10 mouse cellular contexts compared by ENCODE assay signal in genomic region chr5:67101793-67102600, GRCm38 (mm10). TPM values are rescaled to one million over a fixed set of nuclear protein-coding genes. Genes with fewer than 3 reads are reported as not detected.
DNase-seq lines count a peak whose midpoint lies in the region; ATAC-seq and TF ChIP-seq lines count a peak whose summit lies in the region.
"Had no signal": no experiment of that assay in that cellular context is flagged by ENCODE, and none has a peak within 500 bp of the region (broad histone marks: within the 10 kb centered on the region; RNA-seq: fewer than 3 reads in every experiment).

No protein-coding gene starts in this region.

- no peak for DNase-seq in heart, adult 18-20 months
- DNase-seq in liver, embryonic 14.5 days (ENCODE audit: low read depth in 3 of 3, low spot score in 3 of 3): no peak
- no peak for DNase-seq in adrenal gland, postnatal 25 days
- no peak for DNase-seq in frontal cortex, postnatal 14 days (ENCODE audit: low spot score in 2 of 2)
- no peak for DNase-seq in heart, embryonic 10.5 days (ENCODE audit: low spot score)

- TF ChIP-seq CTCF in ES-Bruce4 (IDR thresholded peaks at IDR 0.05; ENCODE audit: low read depth, low read length): peak; percentile 40
- peak; percentile 24; the same call in 1 of the 2 replicates for TF ChIP-seq CTCF in liver, embryonic 14.5 days (IDR thresholded peaks at IDR 0.05; ENCODE audit: low read depth)

- WGBS in heart, embryonic 16.5 days: 4% methylated on average over 28 of the region's 28 CpGs
- 1% methylated on average over 28 of the region's 28 CpGs for WGBS in forebrain, embryonic 12.5 days
- WGBS in liver, embryonic 14.5 days (ENCODE audit: insufficient replicate concordance): 4% methylated on average over 28 of the region's 28 CpGs
- 4% methylated on average over 28 of the region's 28 CpGs for WGBS in heart, embryonic 10.5 days

- no peaks in the 10 kb centered on the region for H3K4me1 ChIP-seq in heart, embryonic 16.5 days (ENCODE audit: control insufficient read depth, insufficient read depth, low read length)
- H3K4me1 ChIP-seq in ES-Bruce4 (ENCODE audit: control insufficient read depth, insufficient read depth, low read length): no peaks in the 10 kb centered on the region
- H3K4me1 ChIP-seq in forebrain, embryonic 12.5 days: peaks cover 6% of the 10 kb centered on the region; the same call in 1 of the 2 replicates
- H3K4me1 ChIP-seq in liver, embryonic 14.5 days (replicated peaks; ENCODE audit: control insufficient read depth in 2 of 2, insufficient read depth in 2 of 2, low read length in 1 of 2): no peaks in the 10 kb centered on the region
- peaks cover 3% of the 10 kb centered on the region; the same call in 1 of the 2 replicates for H3K4me1 ChIP-seq in heart, embryonic 10.5 days

- H3K4me3 ChIP-seq in heart, embryonic 16.5 days (ENCODE audit: low read length): no peak overlapping the region
- H3K4me3 ChIP-seq in ES-Bruce4 (ENCODE audit: low read depth, low read length): no peak overlapping the region
- no peak overlapping the region for H3K4me3 ChIP-seq in forebrain, embryonic 12.5 days (replicated peaks)
- H3K4me3 ChIP-seq in liver, embryonic 14.5 days (ENCODE audit: insufficient read depth in 1 of 2, low read depth in 2 of 2, low read length in 2 of 2): no peak overlapping the region
- H3K4me3 ChIP-seq in heart, embryonic 10.5 days: no peak overlapping the region

- no peaks in the 10 kb centered on the region for H3K36me3 ChIP-seq in heart, embryonic 16.5 days (ENCODE audit: control insufficient read depth, insufficient read depth)
- H3K36me3 ChIP-seq in ES-Bruce4 (ENCODE audit: control insufficient read depth, insufficient read depth, low read length, poor library complexity, severe bottlenecking): no peaks in the 10 kb centered on the region
- H3K36me3 ChIP-seq in forebrain, embryonic 12.5 days (replicated peaks): no peaks in the 10 kb centered on the region
- no peaks in the 10 kb centered on the region for H3K36me3 ChIP-seq in liver, embryonic 14.5 days (replicated peaks; ENCODE audit: control insufficient read depth, insufficient read depth, low read depth)
- no peaks in the 10 kb centered on the region for H3K36me3 ChIP-seq in heart, embryonic 10.5 days

- ATAC-seq in heart, embryonic 16.5 days (replicated peaks; ENCODE audit: extremely low read depth, insufficient read depth, low FRiP score): peak; percentile 45; the same call in 1 of the 2 replicates
- ATAC-seq in forebrain, embryonic 12.5 days (ENCODE audit: low FRiP score): peak; percentile 68
- no peak for ATAC-seq in liver, embryonic 14.5 days (ENCODE audit: insufficient read depth)

- H3K4me2 ChIP-seq in heart, embryonic 16.5 days (ENCODE audit: low read depth, low read length): no peak overlapping the region
- peak overlapping the region; percentile 4; the same call in 1 of the 2 replicates for H3K4me2 ChIP-seq in forebrain, embryonic 12.5 days
- no peak overlapping the region for H3K4me2 ChIP-seq in liver, embryonic 14.5 days (ENCODE audit: low read depth)

- H3K9me3 ChIP-seq in heart, embryonic 16.5 days (replicated peaks; ENCODE audit: control insufficient read depth, low read length): no peaks in the 10 kb centered on the region
- H3K9me3 ChIP-seq in ES-Bruce4 (replicated peaks; ENCODE audit: control insufficient read depth, insufficient read depth, low read length, poor library complexity, severe bottlenecking): no peaks in the 10 kb centered on the region
- no peaks in the 10 kb centered on the region for H3K9me3 ChIP-seq in forebrain, embryonic 12.5 days
- no peaks in the 10 kb centered on the region for H3K9me3 ChIP-seq in liver, embryonic 14.5 days (ENCODE audit: control insufficient read depth, low read length)
- H3K9me3 ChIP-seq in heart, embryonic 10.5 days: no peaks in the 10 kb centered on the region

- no peak overlapping the region for H3K9ac ChIP-seq in heart, embryonic 16.5 days (ENCODE audit: low read length)
- H3K9ac ChIP-seq in ES-Bruce4 (ENCODE audit: low read depth, poor library complexity, severe bottlenecking): no peak overlapping the region
- no peak overlapping the region for H3K9ac ChIP-seq in forebrain, embryonic 12.5 days
- H3K9ac ChIP-seq in liver, embryonic 14.5 days (replicated peaks): no peak overlapping the region

- H3K27ac ChIP-seq in heart, embryonic 16.5 days (ENCODE audit: low read length): no peak overlapping the region
- no peak overlapping the region for H3K27ac ChIP-seq in ES-Bruce4 (ENCODE audit: insufficient read depth, low read length)
- H3K27ac ChIP-seq in forebrain, embryonic 12.5 days: no peak overlapping the region
- no peak overlapping the region for H3K27ac ChIP-seq in liver, embryonic 14.5 days
- no peak overlapping the region for H3K27ac ChIP-seq in heart, embryonic 10.5 days

- no peak for TF ChIP-seq EP300 in ES-Bruce4 (IDR thresholded peaks at IDR 0.05; ENCODE audit: insufficient read depth, low read depth, low read length)
- no peak for TF ChIP-seq EP300 in liver, embryonic 14.5 days (IDR thresholded peaks at IDR 0.05; ENCODE audit: low read depth)

- no peak for TF ChIP-seq POLR2A in ES-Bruce4 (IDR thresholded peaks at IDR 0.05; ENCODE audit: insufficient read depth, low read length)

- H3K27me3 ChIP-seq in heart, embryonic 16.5 days (ENCODE audit: control insufficient read depth, insufficient read depth, low read length): peaks cover 82% of the 10 kb centered on the region
- H3K27me3 ChIP-seq in ES-Bruce4 (ENCODE audit: control insufficient read depth, insufficient read depth, low read length, poor library complexity, severe bottlenecking): peaks cover 29% of the 10 kb centered on the region
- H3K27me3 ChIP-seq in forebrain, embryonic 12.5 days: peaks cover 93% of the 10 kb centered on the region
- peaks cover 68% of the 10 kb centered on the region for H3K27me3 ChIP-seq in liver, embryonic 14.5 days (ENCODE audit: control insufficient read depth, insufficient read depth, low read length)
- peaks cover 98% of the 10 kb centered on the region for H3K27me3 ChIP-seq in heart, embryonic 10.5 days (ENCODE audit: insufficient read depth, poor library complexity, severe bottlenecking)

RNA-seq across cellular contexts. Expression of gene Phox2b, which starts 2.9 kb away (rescaled TPM):
- 0.22 and 0.25 TPM in 2 replicates for polyA plus RNA-seq in heart, embryonic 16.5 days (2015; fragmentation: Nextera tagmentation; extraction: Ambion mirVana)
- not detected for total RNA-seq in heart, adult 18-20 months (2021)
- not detected in 2 replicates for polyA plus RNA-seq in ES-Bruce4 (2011; ENCODE audit: insufficient read depth, insufficient read length, low read depth, missing spikeins)
- not detected in 2 replicates for polyA plus RNA-seq in forebrain, embryonic 12.5 days (2016; fragmentation: Nextera tagmentation; extraction: Ambion mirVana)
- 0.04 and 0.08 TPM in 2 replicates for polyA plus RNA-seq in liver, embryonic 14.5 days (2012; rRNA removed)
- polyA plus RNA-seq in liver, embryonic 14.5 days (2014; fragmentation: Nextera tagmentation; extraction: Ambion mirVana): not detected in 2 replicates
- 11.1 and 18.8 TPM in 2 replicates for total RNA-seq in adrenal gland, postnatal 25 days (2021)
- 0.07 and 0.89 TPM in 2 replicates for polyA plus RNA-seq in heart, embryonic 10.5 days (2016; fragmentation: Nextera tagmentation; extraction: Ambion mirVana)
- total RNA-seq: layer of hippocampus, postnatal 14 days had no signal
- polyA plus RNA-seq: spleen, adult 2 months had no signal
